Mouse (Mus musculus) cerebellum, adult 9-10 months (tissue): ENCODE measurements around the gene Tenm2.

Experiments
- DNase-seq: peaks from one replicate; pipeline ENCODE4 v3.0.0; 2022

Tenm2 gene

DNA sequence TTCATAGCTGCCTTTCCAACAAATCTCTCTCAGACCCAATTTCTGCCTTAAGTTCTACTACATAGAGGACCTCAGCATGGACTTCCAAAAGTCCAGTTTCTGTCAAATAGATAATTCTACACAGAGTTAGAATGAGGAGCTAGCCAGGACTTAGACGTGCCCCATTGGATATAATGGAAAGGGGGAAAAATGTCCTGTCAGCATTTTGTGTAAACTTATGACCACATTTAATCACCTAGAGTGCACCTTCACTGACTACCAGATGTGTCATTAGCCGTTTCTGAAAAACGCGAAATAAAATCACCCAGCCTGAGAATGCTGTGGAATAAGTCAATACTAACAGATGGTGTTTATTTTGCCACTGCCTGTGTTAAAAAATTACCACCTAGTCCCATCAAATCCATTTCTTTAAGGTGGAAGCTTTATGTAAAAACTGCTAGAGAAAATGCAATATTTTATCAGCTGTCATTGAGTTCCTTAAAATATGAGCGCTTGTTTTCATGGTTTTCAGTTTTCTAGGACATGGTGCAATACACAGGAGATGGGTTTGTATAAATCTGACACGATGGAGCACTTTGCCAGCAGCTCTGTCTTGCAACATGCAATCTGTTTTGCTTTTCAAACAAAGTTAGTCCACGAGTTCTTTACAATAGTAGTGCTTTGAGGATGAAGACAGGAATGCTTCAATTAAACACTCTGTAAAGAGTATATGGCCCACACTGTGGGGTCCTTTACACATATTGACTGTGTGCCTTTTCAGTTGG lies 674.8 kb downstream of the Tenm2 start:
- no peak for DNase-seq

GRCm38 (mm10) chr11:36557316-36557715 lies 678.4 kb downstream of the Tenm2 start:
- DNase-seq: peak; percentile 87

DNA sequence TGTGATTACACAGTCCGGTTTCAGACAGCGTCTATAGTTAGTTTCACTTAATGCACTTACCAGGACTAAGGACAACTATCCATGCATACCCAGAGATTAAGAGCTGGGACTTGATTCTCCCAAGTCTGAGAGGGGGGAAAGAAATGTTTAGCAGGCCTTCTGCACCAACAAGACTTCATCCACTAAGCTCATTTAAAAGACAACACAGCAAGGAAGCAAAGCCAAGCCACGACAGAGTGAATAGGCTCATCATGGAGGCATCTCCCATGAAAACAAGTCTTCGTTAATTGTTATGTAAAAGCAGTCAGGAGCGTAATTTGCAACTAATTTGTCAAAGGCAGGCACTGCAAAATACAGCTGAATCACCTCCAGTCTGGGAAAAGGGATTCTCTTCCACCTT lies 682.5 kb downstream of the Tenm2 start:
- no peak for DNase-seq

DNA sequence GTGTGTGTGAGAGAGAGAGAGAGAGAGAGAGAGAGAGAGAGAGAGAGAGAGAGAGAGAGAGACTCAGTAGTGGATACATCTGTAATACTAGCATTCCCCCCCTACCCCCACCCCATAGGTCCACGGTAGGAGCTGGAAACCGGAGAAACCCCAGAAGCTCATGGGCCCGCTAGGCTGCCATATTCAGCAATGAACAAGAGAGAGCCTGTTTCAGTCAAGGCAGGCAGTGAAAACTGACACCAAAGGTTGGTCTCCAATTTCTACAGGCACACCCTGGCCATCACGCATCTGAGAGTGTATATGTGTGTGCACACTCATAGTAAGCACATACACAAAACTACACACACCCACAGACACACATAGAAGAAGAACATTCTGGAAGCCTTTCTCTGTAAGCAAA lies 685.1 kb downstream of the Tenm2 start:
- no peak for DNase-seq

DNA sequence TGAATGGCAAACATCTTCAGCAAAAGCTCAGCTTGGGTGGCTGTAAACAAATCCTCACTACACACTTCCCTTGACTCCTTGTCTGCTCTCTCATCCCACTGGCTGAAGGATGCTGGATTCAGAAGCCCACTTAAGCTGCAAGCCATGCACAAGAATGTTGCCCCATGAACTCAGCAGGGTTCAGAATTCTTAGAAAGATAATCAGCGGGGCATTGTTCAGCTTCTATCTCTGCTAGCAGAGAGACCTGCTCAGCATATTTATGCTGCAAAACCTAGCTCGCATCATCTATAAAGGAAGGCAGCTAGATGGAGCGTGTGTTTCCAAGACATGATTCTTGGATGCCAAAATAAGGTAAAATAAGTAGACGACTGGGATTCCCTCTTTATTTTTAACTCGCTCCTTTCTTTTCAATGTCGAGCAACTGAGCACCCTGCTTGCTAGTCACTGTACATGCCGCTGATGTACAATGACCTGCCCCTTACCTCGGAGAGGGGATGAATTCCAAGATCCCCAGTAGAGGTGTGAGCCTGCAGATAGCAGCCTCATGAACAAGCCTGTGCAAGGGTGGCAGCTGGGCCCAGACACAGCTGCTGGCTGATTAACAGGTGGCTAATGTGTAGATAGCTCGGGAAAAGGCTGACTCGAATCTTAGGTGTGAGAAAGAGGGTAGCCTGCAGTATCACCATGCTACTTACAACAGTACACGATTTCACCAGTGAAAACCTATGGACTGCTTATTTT lies 686.2 kb downstream of the Tenm2 start:
- DNase-seq: no peak

DNA sequence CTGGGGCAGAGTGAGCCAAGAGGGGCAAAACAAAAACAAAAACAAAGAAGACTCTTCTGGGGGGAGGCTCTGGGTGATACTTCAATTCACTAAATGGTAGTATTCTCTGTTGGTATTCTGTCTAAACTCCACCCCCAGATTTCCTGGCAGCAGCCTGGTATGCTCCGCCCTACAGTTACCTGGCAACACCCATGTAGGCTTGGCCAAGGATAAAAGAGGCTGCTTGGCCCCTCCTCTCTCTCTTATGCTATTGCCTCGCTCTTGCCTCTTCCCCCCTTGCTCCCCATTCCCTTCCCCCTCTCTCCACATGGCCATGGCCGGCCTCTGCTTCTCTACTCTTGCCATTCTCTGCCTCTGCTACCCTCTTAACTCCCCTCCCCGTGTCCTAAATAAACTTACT lies 687.6 kb downstream of the Tenm2 start:
- no peak for DNase-seq

DNA sequence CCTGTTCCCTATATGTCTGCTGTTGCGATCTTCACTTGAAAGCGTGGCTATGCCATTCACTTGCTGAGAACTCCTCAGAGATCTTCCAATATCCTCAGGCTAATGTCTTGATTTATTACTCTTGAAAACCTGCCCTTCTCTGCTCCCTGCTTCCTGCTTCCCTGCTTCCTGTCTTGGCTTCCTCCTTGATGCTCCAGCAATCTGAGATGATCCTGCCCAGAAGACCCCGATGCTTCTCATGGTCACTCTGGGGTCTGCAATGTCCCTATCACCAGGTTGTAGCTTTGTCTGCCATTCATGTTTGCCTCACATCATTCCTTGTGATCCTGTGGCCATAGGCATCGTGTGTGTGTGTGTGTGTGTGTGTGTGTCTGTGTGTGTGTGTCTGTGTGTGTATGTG lies 697.6 kb downstream of the Tenm2 start:
- no peak for DNase-seq

DNA sequence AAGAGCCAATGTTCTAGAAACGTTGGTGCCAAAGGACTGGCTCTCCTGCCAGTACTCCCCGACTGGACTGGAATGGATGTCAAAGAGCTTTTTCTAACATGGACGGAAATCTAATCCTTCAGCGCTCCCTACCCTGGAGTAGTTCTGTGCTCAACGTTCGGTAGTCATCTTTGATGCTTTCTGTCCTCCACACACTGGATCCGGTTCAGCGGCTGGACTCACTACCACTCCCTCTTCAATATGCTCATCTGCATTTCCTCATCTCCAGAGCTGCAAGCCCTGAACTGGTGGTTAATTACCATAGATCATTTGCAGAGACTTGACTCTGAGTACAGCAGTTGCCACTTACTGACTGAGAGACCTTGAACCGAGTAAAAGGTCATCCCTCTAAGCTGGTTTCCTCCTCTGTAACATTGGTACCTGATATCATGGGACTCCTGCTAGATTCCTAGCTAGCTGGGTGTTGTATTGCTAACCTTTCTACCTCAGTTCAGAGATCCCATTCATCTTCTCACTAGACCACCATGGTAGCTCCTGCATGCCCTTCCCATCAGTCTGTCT lies 698.1 kb downstream of the Tenm2 start:
- DNase-seq: no peak

DNA sequence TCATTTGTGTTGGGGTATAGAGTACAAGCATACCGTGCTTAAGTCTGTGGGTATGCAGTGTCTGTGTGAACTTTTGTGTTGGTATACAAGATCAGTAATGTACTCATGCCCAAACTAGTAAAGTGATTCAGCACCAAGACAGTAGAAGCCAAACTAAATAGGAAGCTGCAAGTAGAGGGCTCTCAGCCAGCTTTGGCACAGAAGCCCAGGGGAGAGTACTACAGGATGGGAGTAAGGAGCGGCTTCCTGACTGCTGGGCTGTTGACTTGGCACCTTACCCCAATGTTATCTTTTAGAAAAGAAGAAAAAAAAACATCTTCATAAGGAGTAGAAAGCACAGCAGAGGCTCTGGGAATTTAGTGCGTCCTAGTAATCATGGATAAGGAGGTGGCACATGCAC lies 700.2 kb downstream of the Tenm2 start:
- DNase-seq: no peak

DNA sequence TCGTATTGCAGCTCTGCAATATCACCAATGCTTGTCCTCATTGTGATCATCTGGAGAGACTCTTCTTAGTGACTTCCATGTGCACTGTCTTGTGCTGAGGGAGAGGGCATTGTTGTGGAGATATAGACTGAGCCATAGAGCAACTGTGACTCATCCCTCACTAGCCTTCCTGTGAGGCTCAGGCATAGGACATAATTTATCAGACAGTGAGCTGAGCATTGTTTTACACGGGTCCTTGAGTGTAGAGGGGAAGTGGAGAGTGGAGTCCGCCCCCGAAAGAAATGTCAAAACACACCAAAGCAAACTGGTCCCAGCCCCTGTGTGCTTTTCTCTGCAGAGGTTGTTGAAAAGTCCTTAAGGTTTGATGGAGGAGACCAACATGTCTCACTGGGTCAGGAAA lies 704.1 kb downstream of the Tenm2 start:
- DNase-seq: no peak

DNA sequence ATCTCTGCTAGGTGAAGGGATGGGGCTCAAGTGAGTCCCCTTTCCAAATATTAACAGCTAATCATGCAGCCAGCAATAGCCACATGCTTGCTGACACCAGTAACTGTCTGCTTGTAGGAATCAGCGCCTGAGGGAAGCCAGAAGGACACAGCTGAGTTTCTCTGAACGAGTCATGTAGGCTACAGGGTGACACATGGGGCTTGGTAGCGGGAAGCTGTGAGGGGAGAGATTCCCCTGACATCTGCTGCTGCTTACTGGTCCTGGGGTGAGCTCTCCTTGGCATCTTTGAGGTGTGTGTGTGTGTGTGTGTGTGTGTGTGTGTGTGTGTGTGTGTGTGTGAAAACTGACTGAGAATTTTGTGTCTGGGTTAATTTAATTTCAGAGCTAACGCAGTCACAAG lies 708.3 kb downstream of the Tenm2 start:
- no peak for DNase-seq

DNA sequence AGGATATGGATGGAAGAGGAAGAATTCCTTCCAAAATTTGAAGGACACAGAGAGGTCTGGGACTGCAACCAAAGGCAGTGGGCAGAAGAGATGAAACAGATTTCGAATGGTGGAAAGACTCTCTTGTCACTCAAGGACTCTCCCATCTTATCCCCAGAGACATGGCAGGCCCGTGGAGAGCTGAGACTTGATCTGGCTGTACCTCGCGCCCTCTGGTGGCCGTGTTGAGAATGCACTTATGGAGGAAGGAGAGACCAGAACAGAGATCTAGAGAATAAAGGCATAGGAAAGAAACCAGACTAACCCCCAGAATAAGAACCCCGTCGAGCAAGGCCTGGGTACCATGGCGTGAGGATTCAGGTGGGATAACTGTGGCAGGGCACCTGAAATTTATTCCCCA lies 709.4 kb downstream of the Tenm2 start:
- peak; percentile 82 for DNase-seq

GRCm38 (mm10) chr11:36512468-36512867 lies 723.3 kb downstream of the Tenm2 start:
- no peak for DNase-seq

DNA sequence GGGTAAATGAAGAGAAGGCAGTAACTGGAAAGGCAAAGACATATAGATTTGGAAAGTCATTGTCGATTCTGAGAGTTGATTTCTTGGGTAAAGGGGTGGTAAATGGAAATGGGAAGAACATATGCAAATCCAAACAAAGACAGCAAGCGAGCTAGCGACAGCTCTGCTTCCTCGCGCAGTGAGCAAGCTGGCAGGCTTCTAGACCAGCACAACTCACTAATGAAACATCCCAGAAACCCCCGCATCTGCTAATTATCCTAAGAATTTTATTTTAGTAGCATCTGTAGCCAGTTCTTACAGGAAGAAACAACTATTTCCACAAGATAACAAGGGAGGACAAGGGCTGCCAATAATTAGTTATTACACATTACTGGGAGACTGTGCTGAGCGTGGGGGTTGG lies 727.5 kb downstream of the Tenm2 start:
- no peak for DNase-seq

DNA sequence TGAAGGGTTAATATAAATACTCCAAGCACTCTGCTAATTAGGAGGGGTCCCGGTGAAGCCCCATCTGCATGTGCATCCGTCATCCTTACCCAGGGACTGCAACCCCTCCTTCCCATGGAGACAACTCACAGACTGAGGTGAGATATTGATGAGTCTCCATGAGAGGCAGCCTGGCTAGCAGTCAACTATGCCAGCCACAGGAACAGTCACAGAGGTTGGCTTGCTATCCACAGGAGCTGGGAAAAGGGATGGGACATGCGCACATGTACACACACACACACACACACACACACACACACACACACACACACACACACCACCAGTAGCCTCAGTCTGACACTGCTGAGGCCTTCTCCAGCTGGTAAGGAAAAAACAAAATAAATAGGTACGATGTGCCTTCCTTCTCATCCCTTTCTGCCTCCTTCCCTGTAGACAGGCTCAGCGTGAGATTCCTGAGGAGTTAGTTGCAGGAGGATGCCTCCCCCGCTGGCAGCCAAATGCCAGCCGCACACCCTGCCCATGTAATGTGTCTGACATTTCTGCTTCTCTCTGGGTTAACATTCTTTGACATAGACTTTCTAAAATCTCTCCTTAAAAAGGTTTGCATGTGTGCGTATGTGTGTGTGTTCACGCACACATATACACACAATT lies 740.7 kb downstream of the Tenm2 start:
- peak; percentile 25 for DNase-seq

DNA sequence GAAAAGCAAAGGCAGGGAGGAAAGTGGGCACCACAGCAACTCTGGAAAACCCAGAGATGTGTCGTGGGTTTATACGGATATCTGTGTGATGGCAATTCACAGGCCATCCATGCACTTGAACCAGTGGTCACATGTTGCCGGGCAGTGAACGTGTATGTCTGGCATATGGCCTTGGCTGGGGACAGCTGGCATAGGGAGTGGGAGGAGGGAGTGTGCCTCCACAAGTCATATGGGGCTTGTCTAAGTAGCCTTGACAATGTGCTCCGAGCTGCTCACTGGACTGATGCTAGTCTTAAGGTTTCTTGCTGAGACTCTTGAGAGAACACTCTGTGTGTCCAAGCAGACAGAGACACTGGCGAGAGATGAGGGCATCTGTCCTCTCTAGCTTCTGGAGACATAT lies 743.5 kb downstream of the Tenm2 start:
- DNase-seq: no peak

GRCm38 (mm10) chr11:36490085-36490484 lies 745.7 kb downstream of the Tenm2 start:
- DNase-seq: peak; percentile 35

GRCm38 (mm10) chr11:36488666-36489065 lies 747.1 kb downstream of the Tenm2 start:
- DNase-seq: no peak

DNA sequence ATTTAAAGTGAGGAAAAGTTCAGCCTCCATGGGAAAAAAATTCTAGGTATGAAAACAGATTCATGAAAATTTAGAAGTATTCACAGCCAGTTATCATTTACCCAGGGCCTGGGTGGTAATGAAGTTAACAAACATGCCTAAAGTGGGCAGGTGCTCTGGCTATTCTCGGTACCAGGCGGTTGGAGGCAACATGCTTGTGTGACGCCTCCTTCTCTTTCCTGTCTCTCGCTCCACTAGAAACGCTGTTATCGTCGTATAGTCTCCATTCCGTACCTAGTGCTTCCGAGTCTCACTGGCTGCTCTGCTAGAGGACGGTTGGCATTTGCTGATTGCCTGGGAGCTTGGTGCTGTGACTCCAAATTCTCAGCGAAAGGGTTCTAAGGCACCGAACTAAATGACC lies 749.7 kb downstream of the Tenm2 start:
- no peak for DNase-seq

GRCm38 (mm10) chr11:36484466-36485069 lies 751.2 kb downstream of the Tenm2 start:
- DNase-seq: no peak

DNA sequence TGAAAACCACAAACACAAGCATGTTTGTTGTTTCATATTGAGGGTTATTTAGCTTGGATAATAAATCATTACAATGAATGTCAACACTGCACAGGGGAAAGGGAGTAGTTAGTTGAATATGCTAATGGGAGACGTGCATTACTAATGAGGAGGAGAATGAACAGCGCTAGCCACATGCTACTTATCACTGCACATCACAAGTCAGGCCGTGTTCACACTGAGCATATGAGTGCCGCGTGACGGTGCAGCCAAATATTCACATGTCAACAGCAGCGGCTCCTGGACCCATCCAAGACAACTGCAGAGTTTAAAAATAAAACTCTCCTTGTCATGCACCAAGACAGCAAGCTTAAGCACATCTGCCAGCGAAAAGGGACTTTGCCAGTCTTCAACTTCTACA lies 753.6 kb downstream of the Tenm2 start:
- no peak for DNase-seq

DNA sequence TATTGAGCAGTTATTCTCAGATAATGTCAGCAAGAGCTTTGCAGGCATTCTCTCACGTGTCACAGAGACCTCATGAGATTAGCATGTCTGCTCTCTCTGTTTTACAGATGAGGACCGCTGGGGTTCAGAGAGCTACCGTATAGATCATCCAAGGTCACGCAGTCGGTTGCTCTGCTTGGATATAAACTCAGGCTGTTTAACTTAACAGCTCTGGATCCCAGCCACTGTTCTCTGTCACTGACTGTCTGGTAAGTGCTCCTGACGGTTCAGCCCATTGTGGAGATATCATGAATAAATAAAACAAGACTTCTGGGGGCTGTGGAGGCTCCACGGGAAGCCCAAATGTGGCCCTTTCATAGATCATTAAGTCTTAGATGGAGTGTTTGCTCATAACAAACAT lies 754.2 kb downstream of the Tenm2 start:
- no peak for DNase-seq

- DNase-seq: no peak
Observed at GRCm38 (mm10) chr11:36481086-36481485, 754.7 kb downstream of the Tenm2 start.
